51 mouse cellular contexts compared by ENCODE assay signal in genomic region chr13:23279992-23280391, GRCm38 (mm10). TPM values are rescaled to one million over a fixed set of nuclear protein-coding genes. Genes with fewer than 3 reads are reported as not detected.
"Had no signal": no experiment of that assay in that cellular context is flagged by ENCODE, and none has a peak within 500 bp of the region (broad histone marks: within the 10 kb centered on the region; RNA-seq: fewer than 3 reads in every experiment).

No protein-coding gene starts in this region.

- ATAC-seq: hindbrain, embryonic 16.5 days; hindbrain, postnatal 0 days; inflammation-experienced regulatory T-cells, adult 6 months; intestine, embryonic 15.5 days; intestine, embryonic 16.5 days; intestine, postnatal 0 days had no signal

- H3K4me3 ChIP-seq: heart, embryonic 10.5 days; heart, embryonic 12.5 days; heart, embryonic 13.5 days; heart, embryonic 15.5 days; hindbrain, embryonic 10.5 days; hindbrain, embryonic 12.5 days; hindbrain, embryonic 13.5 days; hindbrain, embryonic 15.5 days; intestine, embryonic 15.5 days; kidney, embryonic 15.5 days; layer of hippocampus, adult 2 months had no signal

- H3K9ac ChIP-seq: heart, embryonic 12.5 days; heart, embryonic 13.5 days; heart, embryonic 15.5 days; hindbrain, embryonic 12.5 days; hindbrain, embryonic 13.5 days; hindbrain, embryonic 14.5 days; hindbrain, embryonic 15.5 days; intestine, embryonic 15.5 days; kidney, embryonic 15.5 days had no signal

- H3K27me3 ChIP-seq: heart, embryonic 12.5 days; heart, embryonic 15.5 days; hindbrain, embryonic 15.5 days; intestine, embryonic 15.5 days; kidney, embryonic 15.5 days had no signal

- H3K9me3 ChIP-seq: heart, embryonic 10.5 days; heart, embryonic 12.5 days; heart, embryonic 13.5 days; heart, embryonic 15.5 days; hindbrain, embryonic 10.5 days; hindbrain, embryonic 12.5 days; hindbrain, embryonic 15.5 days; intestine, embryonic 15.5 days; kidney, embryonic 15.5 days had no signal

- H3K36me3 ChIP-seq: heart, embryonic 10.5 days; heart, embryonic 12.5 days; heart, embryonic 13.5 days; heart, embryonic 15.5 days; hindbrain, embryonic 10.5 days; hindbrain, embryonic 12.5 days; hindbrain, embryonic 13.5 days; hindbrain, embryonic 15.5 days; intestine, embryonic 15.5 days; kidney, embryonic 15.5 days had no signal

- H3K4me2 ChIP-seq: heart, embryonic 11.5 days; heart, embryonic 12.5 days; heart, embryonic 13.5 days; heart, embryonic 15.5 days; hindbrain, embryonic 12.5 days; hindbrain, embryonic 13.5 days; hindbrain, embryonic 14.5 days; hindbrain, embryonic 15.5 days; intestine, embryonic 15.5 days; kidney, embryonic 15.5 days had no signal

- H3K27ac ChIP-seq: heart, embryonic 10.5 days; heart, embryonic 13.5 days; heart, embryonic 15.5 days; hindbrain, embryonic 10.5 days; hindbrain, embryonic 12.5 days; hindbrain, embryonic 13.5 days; hindbrain, embryonic 14.5 days; hindbrain, embryonic 15.5 days; hindbrain, postnatal 0 days; intestine, embryonic 15.5 days; kidney, embryonic 15.5 days; kidney, postnatal 0 days; layer of hippocampus, adult 2 months had no signal

- H3K4me1 ChIP-seq: heart, embryonic 10.5 days; heart, embryonic 12.5 days; heart, embryonic 15.5 days; hindbrain, embryonic 12.5 days; hindbrain, embryonic 13.5 days; hindbrain, embryonic 15.5 days; intestine, embryonic 15.5 days; kidney, embryonic 15.5 days had no signal

- DNase-seq: heart, postnatal 10 days; heart, postnatal 14 days; heart, postnatal 36 days; heart, postnatal 4 days; kidney, adult 11 months; kidney, adult 18-20 months; kidney, adult 2 months; kidney, adult 8-10 months; kidney, adult 9 months; kidney, postnatal 10 days; kidney, postnatal 14 days; kidney, postnatal 25 days; kidney, postnatal 36 days; kidney, postnatal 4 days; layer of hippocampus, adult 9-11 months; layer of hippocampus, postnatal 36 days had no signal

RNA-seq across cellular contexts. Expression of gene Vmn1r223, which starts 33.1 kb away (rescaled TPM):
- total RNA-seq: heart, postnatal 10 days; heart, postnatal 14 days; heart, postnatal 25 days; heart, postnatal 36 days; heart, postnatal 4 days; hematopoietic stem cell, adult 5-6 weeks; hindbrain, postnatal 0 days; layer of hippocampus, adult 18-20 months; layer of hippocampus, adult 2 months; layer of hippocampus, adult 8-10 months; layer of hippocampus, postnatal 10 days; layer of hippocampus, postnatal 14 days; layer of hippocampus, postnatal 25 days; layer of hippocampus, postnatal 36 days; left cerebral cortex, adult 18-20 months had no signal
- polyA plus RNA-seq: heart, embryonic 10.5 days; heart, embryonic 11.5 days; heart, embryonic 12.5 days; heart, embryonic 13.5 days; heart, embryonic 14.5 days; heart, embryonic 15.5 days; heart, embryonic 16.5 days; heart, postnatal 0 days; hindbrain, embryonic 10.5 days; hindbrain, embryonic 11.5 days; hindbrain, embryonic 12.5 days; hindbrain, embryonic 13.5 days; hindbrain, embryonic 14.5 days; hindbrain, embryonic 15.5 days; hindbrain, embryonic 16.5 days; hindbrain, postnatal 0 days; inflammation-experienced regulatory T-cells, adult 6 months; intestine, embryonic 14.5 days; intestine, embryonic 15.5 days; intestine, embryonic 16.5 days; intestine, postnatal 0 days; kidney, adult 2 months; kidney, embryonic 14.5 days; kidney, embryonic 15.5 days; kidney, embryonic 16.5 days; kidney, postnatal 0 days; large intestine, adult 2 months had no signal

RNA-seq across cellular contexts. Expression of gene Vmn1r222, which starts 44.2 kb away (rescaled TPM):
- total RNA-seq: heart, postnatal 10 days; heart, postnatal 14 days; heart, postnatal 25 days; heart, postnatal 36 days; heart, postnatal 4 days; hematopoietic stem cell, adult 5-6 weeks; hindbrain, postnatal 0 days; layer of hippocampus, adult 18-20 months; layer of hippocampus, adult 2 months; layer of hippocampus, adult 8-10 months; layer of hippocampus, postnatal 10 days; layer of hippocampus, postnatal 14 days; layer of hippocampus, postnatal 25 days; layer of hippocampus, postnatal 36 days; left cerebral cortex, adult 18-20 months had no signal
- polyA plus RNA-seq: heart, embryonic 10.5 days; heart, embryonic 11.5 days; heart, embryonic 12.5 days; heart, embryonic 13.5 days; heart, embryonic 14.5 days; heart, embryonic 15.5 days; heart, embryonic 16.5 days; heart, postnatal 0 days; hindbrain, embryonic 10.5 days; hindbrain, embryonic 11.5 days; hindbrain, embryonic 12.5 days; hindbrain, embryonic 13.5 days; hindbrain, embryonic 14.5 days; hindbrain, embryonic 15.5 days; hindbrain, embryonic 16.5 days; hindbrain, postnatal 0 days; inflammation-experienced regulatory T-cells, adult 6 months; intestine, embryonic 14.5 days; intestine, embryonic 15.5 days; intestine, embryonic 16.5 days; intestine, postnatal 0 days; kidney, adult 2 months; kidney, embryonic 14.5 days; kidney, embryonic 15.5 days; kidney, embryonic 16.5 days; kidney, postnatal 0 days; large intestine, adult 2 months had no signal
